Mouse (Mus musculus) myocyte (in vitro differentiated cells): ENCODE measurements around the gene Chd1.

ENCODE experiments used
- CEBPB ChIP-seq: IDR thresholded peaks from 2 replicates; pipeline ENCODE4 v1.6.1; 2011; ENCODE audit warnings: mild to moderate bottlenecking, moderate library complexity; ENCODE audit not compliant: poor library complexity, insufficient read depth, severe bottlenecking
- MYOG ChIP-seq, 3 experiments: IDR thresholded peaks; one replicate each; pipeline ENCODE4 v1.6.1; 2011; ENCODE audit warnings: control low read depth in 2 of 3, low read depth in 2 of 3, mild to moderate bottlenecking in 2 of 3; ENCODE audit not compliant: insufficient read length in 2 of 3, control insufficient read depth in 1 of 3, insufficient read depth in 1 of 3
- POLR2A ChIP-seq: IDR thresholded peaks from one replicate; pipeline ENCODE4 v1.6.1; 2011; ENCODE audit warnings: low read depth, mild to moderate bottlenecking, control low read depth, moderate library complexity; ENCODE audit not compliant: insufficient read length
- POLR2AphosphoS2 ChIP-seq: IDR thresholded peaks from one replicate; pipeline ENCODE4 v1.6.1; 2011; ENCODE audit warnings: low read depth, control low read depth; ENCODE audit not compliant: insufficient read length
- REST ChIP-seq: IDR thresholded peaks from one replicate; pipeline ENCODE4 v1.6.1; 2011; ENCODE audit warnings: mild to moderate bottlenecking, control low read depth, moderate library complexity; ENCODE audit not compliant: insufficient read depth, insufficient read length
- TCF12 ChIP-seq: IDR thresholded peaks from one replicate; pipeline ENCODE4 v1.6.1; 2011; ENCODE audit warnings: mild to moderate bottlenecking, control low read depth; ENCODE audit not compliant: poor library complexity, insufficient read depth, severe bottlenecking

DNA sequence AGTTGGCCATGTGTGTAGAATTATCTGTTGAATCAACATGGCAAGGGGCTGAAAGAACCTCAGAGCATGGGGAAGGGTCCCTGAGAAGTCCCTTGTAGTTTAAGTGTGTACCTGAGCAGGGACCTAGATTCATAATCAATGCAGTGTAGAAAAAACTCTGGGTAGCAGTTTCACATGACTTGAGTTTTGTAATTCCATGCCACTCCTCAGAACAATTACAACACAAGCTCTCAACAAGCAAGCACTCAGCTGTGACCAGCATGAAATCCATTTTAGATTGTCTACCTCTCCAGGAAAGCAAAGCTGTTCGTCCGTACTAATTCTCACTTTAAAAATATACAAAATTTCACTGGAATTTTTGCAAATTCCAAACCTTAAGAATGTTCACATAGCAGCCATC lies 105.2 kb downstream of the Chd1 start:
- TF ChIP-seq POLR2A (no peak), TCF12 (no peak), REST (no peak), CEBPB (no peak), MYOG (IDR thresholded peaks at IDR 0.05; ENCODE audit: control insufficient read depth in 1 of 3, insufficient read depth in 1 of 3, insufficient read length in 2 of 3, low read depth in 2 of 3) (no peak), POLR2AphosphoS2 (no peak)
